Mouse (Mus musculus): Measurements from ENCODE around the gene Cped1. TPM values are rescaled to one million over a fixed set of nuclear protein-coding genes. Genes with fewer than 3 reads are reported as not detected.
A peak's percentile ranks its signal among the peaks of the same experiment; 100 is the strongest.

The Cped1 gene
- polyA plus RNA-seq, 1 experiment from 2014 or later: 23.0 TPM

- no peaks in the 10 kb centered on the region for H3K27me3 ChIP-seq (ENCODE audit: insufficient read depth, low read length)
- no peaks in the 10 kb centered on the region for H3K4me1 ChIP-seq (replicated peaks; ENCODE audit: insufficient read depth, low read length)
- H3K27ac ChIP-seq: no peak overlapping the region
- no peak for DNase-seq (ENCODE audit: low spot score)
- H3K9ac ChIP-seq (ENCODE audit: low read depth, low read length): peak overlapping the region; percentile 31; the same call in 1 of the 2 replicates
- 35% methylated on average over 2 of the region's 2 CpGs for WGBS
- H3K36me3 ChIP-seq (ENCODE audit: insufficient read depth, low read length): no peaks in the 10 kb centered on the region
- H3K9me3 ChIP-seq (replicated peaks; ENCODE audit: low read length): no peaks in the 10 kb centered on the region
- peak overlapping the region; percentile 49 for H3K4me3 ChIP-seq (replicated peaks; ENCODE audit: low read depth, low read length)
- no peak for ATAC-seq (replicated peaks; ENCODE audit: low FRiP score, low read depth)
- peak overlapping the region; percentile 87 for H3K4me2 ChIP-seq (ENCODE audit: low read length)
- no peak for TF ChIP-seq CTCF (IDR thresholded peaks at IDR 0.05; ENCODE audit: low read depth)
Measured at GRCm38 (mm10) chr6:21987554-21987953, 1.8 kb downstream of the Cped1 start.

- H3K27ac ChIP-seq: no peak overlapping the region; the same call in 1 of the 2 replicates
- H3K9me3 ChIP-seq (replicated peaks; ENCODE audit: low read length): no peaks in the 10 kb centered on the region
- peak overlapping the region; percentile 49 for H3K4me3 ChIP-seq (replicated peaks; ENCODE audit: low read depth, low read length)
- DNase-seq (ENCODE audit: low spot score): no peak
- H3K4me1 ChIP-seq (replicated peaks; ENCODE audit: insufficient read depth, low read length): no peaks in the 10 kb centered on the region
- 47% methylated on average over 5 of the region's 5 CpGs for WGBS
- no peaks in the 10 kb centered on the region for H3K36me3 ChIP-seq (ENCODE audit: insufficient read depth, low read length)
- peak overlapping the region; percentile 45; the same call in 1 of the 2 replicates for H3K9ac ChIP-seq (ENCODE audit: low read depth, low read length)
- peak overlapping the region; percentile 87 for H3K4me2 ChIP-seq (ENCODE audit: low read length)
- H3K27me3 ChIP-seq (ENCODE audit: insufficient read depth, low read length): no peaks in the 10 kb centered on the region
- TF ChIP-seq CTCF (IDR thresholded peaks at IDR 0.05; ENCODE audit: low read depth): no peak
- ATAC-seq (replicated peaks; ENCODE audit: low FRiP score, low read depth): no peak
Measured at GRCm38 (mm10) chr6:21988296-21988695, 2.6 kb downstream of the Cped1 start.

- ATAC-seq (replicated peaks; ENCODE audit: low FRiP score, low read depth): no peak
- Histone ChIP-seq H3K4me1 (replicated peaks; ENCODE audit: insufficient read depth, low read length) (no peaks in the 10 kb centered on the region), H3K36me3 (ENCODE audit: insufficient read depth, low read length) (no peaks in the 10 kb centered on the region), H3K27ac (no peak overlapping the region), H3K27me3 (ENCODE audit: insufficient read depth, low read length) (no peaks in the 10 kb centered on the region), H3K4me2 (ENCODE audit: low read length) (peak overlapping the region; percentile 87), H3K4me3 (replicated peaks; ENCODE audit: low read depth, low read length) (0 out of 2 replicates have a peak overlapping the region, but pooled peaks have one; percentile 49), H3K9ac (ENCODE audit: low read depth, low read length) (no peak overlapping the region), H3K9me3 (replicated peaks; ENCODE audit: low read length) (no peaks in the 10 kb centered on the region)
- WGBS: 25% methylated on average over 4 of the region's 4 CpGs
- DNase-seq (ENCODE audit: low spot score): peak; percentile 67
- no peak for TF ChIP-seq CTCF (IDR thresholded peaks at IDR 0.05; ENCODE audit: low read depth)
Measured at GRCm38 (mm10) chr6:21989081-21989480, 3.4 kb downstream of the Cped1 start.

- no peak for ATAC-seq (replicated peaks; ENCODE audit: low FRiP score, low read depth)
- Histone ChIP-seq H3K9me3 (replicated peaks; ENCODE audit: low read length) (no peaks in the 10 kb centered on the region), H3K36me3 (ENCODE audit: insufficient read depth, low read length) (no peaks in the 10 kb centered on the region), H3K4me2 (ENCODE audit: low read length) (peak overlapping the region; percentile 41), H3K4me1 (replicated peaks; ENCODE audit: insufficient read depth, low read length) (no peaks in the 10 kb centered on the region), H3K9ac (ENCODE audit: low read depth, low read length) (no peak overlapping the region), H3K4me3 (replicated peaks; ENCODE audit: low read depth, low read length) (0 out of 2 replicates have a peak overlapping the region, but pooled peaks have one; percentile 1), H3K27me3 (ENCODE audit: insufficient read depth, low read length) (no peaks in the 10 kb centered on the region), H3K27ac (peak overlapping the region; percentile 33; the same call in 1 of the 2 replicates)
- no peak for DNase-seq (ENCODE audit: low spot score)
- 42% methylated on average over 9 of the region's 9 CpGs for WGBS
- no peak for TF ChIP-seq CTCF (IDR thresholded peaks at IDR 0.05; ENCODE audit: low read depth)
Measured at GRCm38 (mm10) chr6:21990181-21991135, 4.7 kb downstream of the Cped1 start.

- Histone ChIP-seq H3K4me1 (replicated peaks; ENCODE audit: insufficient read depth, low read length) (no peaks in the 10 kb centered on the region), H3K9ac (ENCODE audit: low read depth, low read length) (no peak overlapping the region), H3K9me3 (replicated peaks; ENCODE audit: low read length) (no peaks in the 10 kb centered on the region), H3K27ac (0 out of 2 replicates have a peak overlapping the region, but pooled peaks have one; percentile 33), H3K27me3 (ENCODE audit: insufficient read depth, low read length) (no peaks in the 10 kb centered on the region), H3K4me3 (replicated peaks; ENCODE audit: low read depth, low read length) (no peak overlapping the region), H3K36me3 (ENCODE audit: insufficient read depth, low read length) (no peaks in the 10 kb centered on the region), H3K4me2 (ENCODE audit: low read length) (0 out of 2 replicates have a peak overlapping the region, but pooled peaks have one; percentile 10)
- DNase-seq (ENCODE audit: low spot score) (no peak), ATAC-seq (replicated peaks; ENCODE audit: low FRiP score, low read depth) (no peak)
- no peak for TF ChIP-seq CTCF (IDR thresholded peaks at IDR 0.05; ENCODE audit: low read depth)
- 46% methylated on average over 4 of the region's 4 CpGs for WGBS
Measured at GRCm38 (mm10) chr6:21991151-21991550, 5.4 kb downstream of the Cped1 start.

- H3K4me2 ChIP-seq (ENCODE audit: low read length): no peak overlapping the region
- no peak for DNase-seq (ENCODE audit: low spot score)
- no peaks in the 10 kb centered on the region; the same call in 1 of the 2 replicates for H3K4me1 ChIP-seq (replicated peaks; ENCODE audit: insufficient read depth, low read length)
- no peak for ATAC-seq (replicated peaks; ENCODE audit: low FRiP score, low read depth)
- H3K4me3 ChIP-seq (replicated peaks; ENCODE audit: low read depth, low read length): no peak overlapping the region
- 48% methylated on average over 2 of the region's 2 CpGs for WGBS
- TF ChIP-seq CTCF (IDR thresholded peaks at IDR 0.05; ENCODE audit: low read depth): no peak
- H3K9ac ChIP-seq (ENCODE audit: low read depth, low read length): no peak overlapping the region
- H3K9me3 ChIP-seq (replicated peaks; ENCODE audit: low read length): no peaks in the 10 kb centered on the region
- H3K36me3 ChIP-seq (ENCODE audit: insufficient read depth, low read length): no peaks in the 10 kb centered on the region
- H3K27ac ChIP-seq: no peak overlapping the region
- H3K27me3 ChIP-seq (ENCODE audit: insufficient read depth, low read length): no peaks in the 10 kb centered on the region
Measured at GRCm38 (mm10) chr6:21993070-21993469, 7.4 kb downstream of the Cped1 start.

Measured in kidney, postnatal 0 days (tissue).